Mouse (Mus musculus): ENCODE data around the gene Smim8. TPM values are rescaled to one million over a fixed set of nuclear protein-coding genes. Genes with fewer than 3 reads are reported as not detected.

The Smim8 gene
- 18.8 TPM for polyA plus RNA-seq (2017; shearing (Covaris generic))

GRCm38 (mm10) chr4:34777677-34778527 is at the start of gene Smim8:
Gene Smim8 (minus strand): TSS chr4:34778423.

GRCm38 (mm10) chr4:34756163-34756562 is 22.1 kb downstream of the Smim8 start, which contains the start of gene Gm136:
Gene Gm136 (minus strand): TSS chr4:34756263.

GRCm38 (mm10) chr4:34729851-34730341 is 48.3 kb downstream of the Smim8 start, which contains the start of gene Cfap206:
Gene Cfap206 (minus strand): TSS chr4:34730206.

Other genes starting within 250 kb of the Smim8 start
- 70.9 TPM for gene Akirin2, start 227.5 kb downstream of the Smim8 start, polyA plus RNA-seq (2017; shearing (Covaris generic))
- gene Orc3, start 163.5 kb downstream of the Smim8 start, polyA plus RNA-seq (2017; shearing (Covaris generic)), result 96.9 TPM
- 18.4 TPM for gene Rars2, start 163.5 kb downstream of the Smim8 start, polyA plus RNA-seq (2017; shearing (Covaris generic))
- gene Slc35a1, start 91.0 kb downstream of the Smim8 start, polyA plus RNA-seq (2017; shearing (Covaris generic)), result 7.4 TPM
- gene Cfap206, start 48.2 kb downstream of the Smim8 start, polyA plus RNA-seq (2017; shearing (Covaris generic)), result not detected
- gene Gm136, start 22.2 kb downstream of the Smim8 start, polyA plus RNA-seq (2017; shearing (Covaris generic)), result not detected
- gene Zfp292, start 104.5 kb upstream of the Smim8 start, polyA plus RNA-seq (2017; shearing (Covaris generic)), result 39.7 TPM
- not detected for gene Cga, start 115.4 kb upstream of the Smim8 start, polyA plus RNA-seq (2017; shearing (Covaris generic))

Measured in effector memory CD4-positive, alpha-beta T cell, adult 7 months (primary cell).